Mouse (Mus musculus): ENCODE measurements around the gene Vmn2r85.
"Not testable (repeated sequence)": the region's sequence is repeated elsewhere in the genome, so short reads cannot be mapped to it uniquely, and the experiment has no call there.

GRCm38 (mm10) chr10:130412167-130412698 lies 17.3 kb downstream of the Vmn2r85 start:
- TF ChIP-seq POLR2A (IDR thresholded peaks at IDR 0.05; ENCODE audit: control insufficient read depth, extremely low read depth, insufficient read depth, low read length, poor library complexity); CTCF (IDR thresholded peaks at IDR 0.05; ENCODE audit: borderline replicate concordance, control insufficient read depth, extremely low read depth, insufficient read depth, low read length, poor library complexity): not testable (repeated sequence)
